Mouse (Mus musculus) limb, embryonic 14.5 days (tissue): ENCODE results near the gene 6030468B19Rik. TPM values are rescaled to one million over a fixed set of nuclear protein-coding genes. Genes with fewer than 3 reads are reported as not detected.

Experiments used
- ATAC-seq: fragments of 200-750 bp; cut with Nextera tagmentation; 2 replicates; pipeline ENCODE4 v1.8.0; 2017; ENCODE audit warnings: low read depth, moderate number of reproducible peaks, moderate TSS enrichment; ENCODE audit not compliant: low FRiP score
- DNase-seq: peaks from one replicate; pipeline ENCODE4 v3.0.0-alpha.2; 2015; ENCODE audit warnings: low spot score
- H3K27ac ChIP-seq: fragments of 300-500 bp; sonication (generic); replicated peaks from 2 replicates; pipeline ENCODE4 v1.5.1; 2014; ENCODE audit warnings: low read depth, mild to moderate bottlenecking, low read length, moderate library complexity, mixed read lengths
- H3K27me3 ChIP-seq: fragments of 300-500 bp; sonication (generic); 2 replicates; pipeline ENCODE4 v1.6.1; 2014; ENCODE audit warnings: low read length, mixed read lengths; ENCODE audit not compliant: control insufficient read depth, insufficient read depth
- H3K36me3 ChIP-seq: fragments of 300-500 bp; sonication (generic); 2 replicates; pipeline ENCODE4 v1.6.1; 2014; ENCODE audit warnings: mild to moderate bottlenecking, low read length, moderate library complexity, mixed read lengths; ENCODE audit not compliant: control insufficient read depth, insufficient read depth
- H3K4me1 ChIP-seq: fragments of 300-500 bp; sonication (generic); 2 replicates; pipeline ENCODE4 v1.6.1; 2014; ENCODE audit warnings: antibody characterized with exemption, low read length, mixed read lengths; ENCODE audit not compliant: control insufficient read depth, insufficient read depth
- H3K4me2 ChIP-seq: fragments of 300-500 bp; sonication (generic); replicated peaks from 2 replicates; pipeline ENCODE4 v1.6.1; 2014; ENCODE audit warnings: low read depth, mild to moderate bottlenecking, low read length, moderate library complexity; ENCODE audit not compliant: severe bottlenecking
- H3K4me3 ChIP-seq: fragments of 300-500 bp; sonication (generic); replicated peaks from 2 replicates; pipeline ENCODE4 v1.5.1; 2014; ENCODE audit warnings: low read length
- H3K9ac ChIP-seq: fragments of 300-500 bp; sonication (generic); 2 replicates; pipeline ENCODE4 v1.6.1; 2014; ENCODE audit warnings: mild to moderate bottlenecking, low read depth, low read length, moderate library complexity; ENCODE audit not compliant: severe bottlenecking
- H3K9me3 ChIP-seq: fragments of 300-500 bp; sonication (generic); 2 replicates; pipeline ENCODE4 v1.6.1; 2016; ENCODE audit warnings: low read length; ENCODE audit not compliant: control insufficient read depth
- POLR2A ChIP-seq: fragments of 200-500 bp; IDR thresholded peaks from 2 replicates; pipeline ENCODE4 v1.8.0; 2012; ENCODE audit warnings: inconsistent platforms, mild to moderate bottlenecking, moderate library complexity, borderline replicate concordance; ENCODE audit not compliant: insufficient read depth, insufficient read length; ENCODE audit errors: extremely low read depth
- WGBS: fragments of 180-500 bp; shearing (Covaris S2); extraction: QIAGEN DNeasy Blood & Tissue Kit; methylation state at CpG from one replicate; pipeline ENCODE4 v1.1.7; 2014; 5-methylcytosine and 5-hydroxymethylcytosine counted together
- polyA plus RNA-seq, 2 experiments: library from polyadenylated mRNA; depleted of rRNA in 1 of 2; stranded (reverse) in 1 of 2; unstranded in 1 of 2; fragments of >200 nt; fragmentation: Nextera tagmentation in 1 of 2; extraction: Ambion mirVana in 1 of 2; gene quantifications; 2 replicates each; pipeline versions ENCODE4 v1.2.1 to v1.2.3; 2012 to 2014

The 6030468B19Rik gene
- polyA plus RNA-seq, 2 experiments = 0.11 TPM; not detected in 1

DNA sequence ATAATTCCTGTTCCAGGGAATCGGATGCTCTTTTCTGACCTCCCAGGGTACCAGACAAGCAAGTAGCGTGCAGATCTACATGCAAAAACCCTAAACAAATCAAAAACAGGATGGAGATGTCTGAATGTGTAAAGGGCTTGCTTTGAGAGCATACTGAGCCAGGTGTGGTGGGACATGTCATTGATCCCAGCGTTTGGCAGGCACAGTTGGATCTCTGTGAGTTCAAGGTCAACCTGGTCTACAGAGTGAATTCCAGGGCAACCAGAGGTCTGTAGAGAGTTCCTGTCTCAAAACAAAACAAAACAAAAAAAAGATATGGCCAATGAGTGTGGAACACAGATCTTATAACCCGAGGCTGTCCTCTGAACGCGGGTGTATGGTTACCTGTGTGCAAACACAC, 26.0 kb downstream of the 6030468B19Rik start:
- 93% methylated on average over 6 of the region's 6 CpGs for WGBS
- no peak overlapping the region for H3K9ac ChIP-seq
- H3K36me3 ChIP-seq = peaks cover 44% of the 10 kb centered on the region
- peaks cover 41% of the 10 kb centered on the region for H3K4me1 ChIP-seq
- H3K27me3 ChIP-seq = no peaks in the 10 kb centered on the region
- DNase-seq = no peak
- no peak overlapping the region for H3K4me2 ChIP-seq
- no peak overlapping the region for H3K4me3 ChIP-seq
- H3K9me3 ChIP-seq = no peaks in the 10 kb centered on the region
- H3K27ac ChIP-seq = no peak overlapping the region
- TF ChIP-seq POLR2A = no peak
- ATAC-seq = no peak

DNA sequence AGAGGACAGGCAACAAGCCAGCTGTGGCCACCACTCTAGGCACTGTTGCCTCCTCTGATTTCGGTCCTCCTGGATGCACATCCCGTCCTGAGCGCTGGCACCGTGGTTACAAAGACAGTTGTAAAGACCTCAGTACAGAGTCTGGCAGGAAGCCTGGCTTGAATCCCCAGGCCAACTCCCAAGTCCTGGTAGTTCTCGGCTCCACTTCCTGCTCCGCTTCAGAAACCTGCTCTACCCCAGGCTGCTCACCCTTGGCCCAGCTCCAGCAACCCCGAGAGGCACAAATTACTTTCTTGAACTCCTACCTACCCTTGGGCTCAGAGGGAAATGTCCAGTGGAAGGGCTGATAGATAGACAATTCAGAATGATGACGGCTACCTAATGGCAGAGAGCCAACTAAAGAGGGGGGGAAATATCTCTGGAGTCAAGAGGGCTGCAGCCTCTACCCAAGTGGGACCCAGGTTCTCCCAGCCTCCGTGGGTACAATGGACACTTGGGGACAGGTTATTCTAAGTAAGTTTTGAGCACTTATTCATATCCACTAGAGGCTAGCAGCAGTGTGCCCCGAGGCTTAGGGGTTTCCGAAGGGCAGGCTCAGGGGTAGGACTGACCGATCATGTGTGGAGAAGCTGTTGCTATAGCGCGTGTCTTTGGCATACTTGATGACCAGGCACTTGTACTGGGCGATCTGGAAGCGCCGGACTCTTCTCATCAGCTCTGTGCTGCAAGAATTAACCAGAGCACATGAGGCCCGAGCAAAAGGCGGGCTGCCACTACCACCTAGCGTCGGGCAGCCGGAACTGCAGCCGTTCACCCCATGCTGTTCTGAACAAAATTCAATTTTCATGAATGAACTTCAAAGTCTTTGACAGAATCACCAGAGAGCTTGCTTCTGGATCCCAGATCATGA, 26.9 kb downstream of the 6030468B19Rik start:
- peak overlapping the region; percentile 91 for H3K4me2 ChIP-seq
- ATAC-seq = peak; percentile 45

DNA sequence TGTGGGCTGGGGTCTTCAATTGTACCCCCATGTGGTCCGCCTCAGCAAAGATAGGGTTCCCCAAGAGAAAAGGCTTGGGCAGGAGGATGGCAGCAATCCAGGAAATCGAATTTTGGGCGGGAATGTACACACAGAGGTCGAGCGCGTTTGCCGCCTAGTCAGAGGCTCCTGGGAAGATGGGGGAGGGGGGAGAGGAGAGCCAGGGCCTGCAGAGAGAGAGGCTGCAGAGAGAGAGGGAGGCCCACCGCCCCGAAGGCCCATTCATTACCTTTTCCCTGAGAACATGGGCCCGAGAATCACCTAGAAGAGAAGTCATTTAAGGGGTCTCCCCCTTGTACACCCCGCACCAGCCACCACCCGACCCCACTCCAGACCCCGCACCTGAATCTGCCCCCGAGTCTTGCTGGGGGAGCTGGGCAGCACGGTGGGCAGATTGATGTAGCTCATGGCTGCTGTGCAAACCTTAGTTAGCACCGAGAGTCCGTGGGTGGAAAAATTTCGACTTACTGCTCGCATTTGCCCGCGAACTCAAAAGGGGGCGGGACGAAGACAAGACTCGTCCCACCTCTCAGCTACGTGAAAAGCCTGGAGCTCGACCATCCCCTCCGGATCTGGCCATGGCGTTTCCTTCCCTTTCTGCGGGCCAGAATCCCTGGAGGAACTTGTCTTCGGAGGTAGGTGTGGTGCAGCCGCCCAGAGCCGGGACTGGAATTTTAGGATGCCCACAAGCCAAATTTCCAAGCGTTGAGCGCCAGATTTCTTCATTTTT, 28.1 kb downstream of the 6030468B19Rik start, which contains the start of the genes Afmid and Tk1:
Afmid (plus strand) TSS at position 592 of the 769 bp plus-strand sequence.
Tk1 (minus strand) TSS at position 760 of the 769 bp plus-strand sequence.
- peak; percentile 85 for ATAC-seq
- peak within 1 kb of the TSS; percentile 58 for H3K4me3 ChIP-seq
- H3K9ac ChIP-seq = peak within 1 kb of the TSS; percentile 70
- H3K27ac ChIP-seq = peak within 1 kb of the TSS; percentile 90
- no peaks in the 10 kb centered on the region for H3K9me3 ChIP-seq
- peaks cover 46% of the 10 kb centered on the region for H3K4me1 ChIP-seq
- WGBS = 0% methylated on average over 34 of the region's 34 CpGs
- no peaks in the 10 kb centered on the region for H3K27me3 ChIP-seq
- H3K4me2 ChIP-seq = peak within 1 kb of the TSS; percentile 91
- H3K36me3 ChIP-seq = peaks cover 26% of the 10 kb centered on the region
- peak; percentile 93 for DNase-seq
- TF ChIP-seq POLR2A = peak; percentile 26; the same call in 1 of the 2 replicates

More for the DNA sequence above, 26.9 kb downstream of the 6030468B19Rik start:
- peak; percentile 87 for DNase-seq
- peak overlapping the region; percentile 70 for H3K9ac ChIP-seq
- H3K9me3 ChIP-seq = no peaks in the 10 kb centered on the region
- no peak overlapping the region; the same call in 1 of the 2 replicates for H3K27ac ChIP-seq
- no peak for TF ChIP-seq POLR2A
- peaks cover 46% of the 10 kb centered on the region for H3K4me1 ChIP-seq
- H3K36me3 ChIP-seq = peaks cover 36% of the 10 kb centered on the region
- peak overlapping the region; percentile 58 for H3K4me3 ChIP-seq
- 17% methylated on average over 23 of the region's 23 CpGs for WGBS
- no peaks in the 10 kb centered on the region for H3K27me3 ChIP-seq

DNA sequence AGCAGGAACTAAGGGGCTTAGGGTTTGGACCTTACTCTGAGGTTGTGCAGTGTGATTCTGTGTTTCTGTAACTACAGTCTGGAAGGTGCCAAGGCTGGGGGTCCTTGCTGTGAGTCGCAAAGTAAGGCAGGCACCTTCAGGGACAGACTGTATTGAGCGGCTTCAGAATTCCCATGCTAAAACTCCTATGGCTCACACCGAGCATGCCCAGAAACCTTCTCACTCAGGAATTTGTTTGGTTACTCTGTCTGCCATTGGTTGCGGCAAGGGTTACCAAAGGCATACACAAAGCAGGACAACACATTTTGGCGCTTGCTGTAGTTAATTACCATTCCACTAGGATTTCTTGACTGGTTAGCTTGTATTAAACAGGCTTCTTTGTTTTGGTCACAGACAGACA, 28.7 kb downstream of the 6030468B19Rik start:
- ATAC-seq (peak; percentile 24; the same call in 1 of the 2 replicates), DNase-seq (peak; percentile 60)
- H3K27me3 ChIP-seq = no peaks in the 10 kb centered on the region
- TF ChIP-seq POLR2A = no peak
- no peaks in the 10 kb centered on the region for H3K9me3 ChIP-seq
- H3K36me3 ChIP-seq = peaks cover 21% of the 10 kb centered on the region
- H3K27ac ChIP-seq = peak overlapping the region; percentile 90
- 4% methylated on average over 5 of the region's 5 CpGs for WGBS
- peaks cover 46% of the 10 kb centered on the region for H3K4me1 ChIP-seq
- peak overlapping the region; percentile 70 for H3K9ac ChIP-seq
- peak overlapping the region; percentile 58 for H3K4me3 ChIP-seq
- H3K4me2 ChIP-seq = peak overlapping the region; percentile 91

DNA sequence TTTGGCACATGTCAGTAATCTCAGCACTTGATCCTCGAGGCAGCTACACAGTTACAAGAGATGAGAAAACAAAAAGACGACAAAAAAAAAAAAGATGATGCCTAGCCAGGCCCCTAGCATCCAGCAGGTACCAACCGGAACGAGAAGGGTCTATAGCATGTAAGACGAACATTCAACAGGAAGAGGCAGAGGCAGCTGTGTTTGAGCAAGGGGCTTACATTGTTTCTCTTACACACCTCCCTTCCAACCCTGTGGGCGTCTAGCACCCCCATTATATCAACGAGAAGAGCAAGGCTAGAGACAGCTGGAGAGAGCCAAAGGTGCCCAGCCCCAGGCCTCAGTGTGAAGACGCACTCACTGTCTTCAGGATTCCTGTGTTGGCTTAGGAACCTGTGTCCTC, 29.5 kb downstream of the 6030468B19Rik start:
- Histone ChIP-seq H3K4me3 (no peak overlapping the region), H3K4me2 (peak overlapping the region; percentile 91; the same call in 1 of the 2 replicates), H3K36me3 (peaks cover 15% of the 10 kb centered on the region), H3K9ac (no peak overlapping the region), H3K27me3 (no peaks in the 10 kb centered on the region), H3K27ac (peak overlapping the region; percentile 90), H3K4me1 (peaks cover 46% of the 10 kb centered on the region), H3K9me3 (no peaks in the 10 kb centered on the region)
- TF ChIP-seq POLR2A = no peak
- DNase-seq (no peak), ATAC-seq (no peak)
- WGBS = 64% methylated on average over 8 of the region's 8 CpGs
